Mouse (Mus musculus) kidney, embryonic 15.5 days (tissue): Measurements from ENCODE around the gene Nt5e. TPM values are rescaled to one million over a fixed set of nuclear protein-coding genes. Genes with fewer than 3 reads are reported as not detected.
"Not testable (repeated sequence)": the region's sequence is repeated elsewhere in the genome, so short reads cannot be mapped to it uniquely, and the experiment has no call there.

Experiments
- ATAC-seq: fragments of 200-750 bp; cut with Nextera tagmentation; replicated peaks from 2 replicates; pipeline ENCODE4 v1.8.0; 2017; ENCODE audit warnings: moderate TSS enrichment; ENCODE audit not compliant: low FRiP score
- H3K27ac ChIP-seq: fragments of 300-500 bp; sonication (generic); 2 replicates; pipeline ENCODE4 v1.5.1; 2015; ENCODE audit warnings: mild to moderate bottlenecking, inconsistent platforms
- H3K27me3 ChIP-seq: fragments of 300-500 bp; sonication (generic); 2 replicates; pipeline ENCODE4 v1.6.1; 2015; ENCODE audit warnings: inconsistent platforms
- H3K36me3 ChIP-seq: fragments of 300-500 bp; sonication (generic); 2 replicates; pipeline ENCODE4 v1.6.1; 2015; ENCODE audit warnings: inconsistent platforms
- H3K4me1 ChIP-seq: fragments of 300-500 bp; sonication (generic); 2 replicates; pipeline ENCODE4 v1.6.1; 2015; ENCODE audit warnings: inconsistent platforms
- H3K4me2 ChIP-seq: fragments of 300-500 bp; sonication (generic); 2 replicates; pipeline ENCODE4 v1.6.1; 2015; ENCODE audit warnings: moderate library complexity, mild to moderate bottlenecking, inconsistent platforms
- H3K4me3 ChIP-seq: fragments of 300-500 bp; sonication (generic); replicated peaks from 2 replicates; pipeline ENCODE4 v1.5.1; 2015; ENCODE audit warnings: mild to moderate bottlenecking, inconsistent platforms
- H3K9ac ChIP-seq: fragments of 300-500 bp; sonication (generic); 2 replicates; pipeline ENCODE4 v1.6.1; 2015; ENCODE audit warnings: mild to moderate bottlenecking, inconsistent platforms
- H3K9me3 ChIP-seq: fragments of 300-500 bp; sonication (generic); replicated peaks from 2 replicates; pipeline ENCODE4 v1.6.1; 2016; ENCODE audit warnings: inconsistent platforms
- WGBS: fragments of 180-500 bp; shearing (Covaris S2); methylation state at CpG from one replicate; pipeline ENCODE4 v1.1.7; 2015; ENCODE audit warnings: mixed read lengths; 5-methylcytosine and 5-hydroxymethylcytosine counted together
- polyA plus RNA-seq: library from polyadenylated mRNA; unstranded; fragments of >200 nt; fragmentation: Nextera tagmentation; extraction: Ambion mirVana; gene quantifications from 2 replicates; pipeline ENCODE4 v1.2.1, GENCODE M21; 2015

Nt5e gene
- 2.2 and 3.6 TPM in 2 replicates for polyA plus RNA-seq

- H3K4me1 ChIP-seq, result peaks cover 9% of the 10 kb centered on the region
- WGBS, result 1% methylated on average over 60 of the region's 66 CpGs
- no peaks in the 10 kb centered on the region for H3K9me3 ChIP-seq
- H3K4me3 ChIP-seq, result peak within 1 kb of the TSS; percentile 58
- H3K9ac ChIP-seq, result peak within 1 kb of the TSS; percentile 47
- H3K36me3 ChIP-seq, result no peaks in the 10 kb centered on the region
- no peak within 1 kb of the TSS for H3K27ac ChIP-seq
- H3K27me3 ChIP-seq, result peaks cover 39% of the 10 kb centered on the region
- peak within 1 kb of the TSS; percentile 97 for H3K4me2 ChIP-seq
- ATAC-seq, result peak; percentile 97
Measured at GRCm38 (mm10) chr9:88326930-88327901, at the start of gene Nt5e. Gene Nt5e, plus strand, starts transcription at chr9:88327197.

- Histone ChIP-seq H3K4me2 (no peak overlapping the region), H3K4me1 (no peaks in the 10 kb centered on the region), H3K9ac (no peak overlapping the region), H3K4me3 (no peak overlapping the region), H3K36me3 (no peaks in the 10 kb centered on the region), H3K9me3 (no peaks in the 10 kb centered on the region), H3K27ac (no peak overlapping the region), H3K27me3 (no peaks in the 10 kb centered on the region)
- no peak for ATAC-seq
- 77% methylated on average over 4 of the region's 4 CpGs for WGBS
Measured at GRCm38 (mm10) chr9:88277588-88277987, 49.4 kb upstream of the Nt5e start.

GRCm38 (mm10) chr9:88279728-88280127, 47.3 kb upstream of the Nt5e start:
- Histone ChIP-seq H3K27ac (no peak overlapping the region), H3K9me3 (no peaks in the 10 kb centered on the region), H3K4me1 (no peaks in the 10 kb centered on the region), H3K9ac (no peak overlapping the region), H3K27me3 (no peaks in the 10 kb centered on the region), H3K36me3 (no peaks in the 10 kb centered on the region), H3K4me3 (no peak overlapping the region), H3K4me2 (no peak overlapping the region)
- no peak for ATAC-seq
- WGBS, result 78% methylated on average over 2 of the region's 2 CpGs

- ATAC-seq, result no peak
- no peak overlapping the region for H3K4me3 ChIP-seq
- no peaks in the 10 kb centered on the region for H3K4me1 ChIP-seq
- no peaks in the 10 kb centered on the region for H3K36me3 ChIP-seq
- no peak overlapping the region for H3K9ac ChIP-seq
- no peak overlapping the region for H3K4me2 ChIP-seq
- 79% methylated on average over 7 of the region's 7 CpGs for WGBS
- H3K27ac ChIP-seq, result no peak overlapping the region
- H3K27me3 ChIP-seq, result no peaks in the 10 kb centered on the region
- no peaks in the 10 kb centered on the region for H3K9me3 ChIP-seq
Measured at GRCm38 (mm10) chr9:88289568-88290168, 37.3 kb upstream of the Nt5e start.

- no peak overlapping the region for H3K4me2 ChIP-seq
- no peak overlapping the region for H3K9ac ChIP-seq
- H3K4me1 ChIP-seq, result no peaks in the 10 kb centered on the region
- H3K27ac ChIP-seq, result no peak overlapping the region
- no peaks in the 10 kb centered on the region for H3K36me3 ChIP-seq
- WGBS, result 79% methylated on average over 2 of the region's 2 CpGs
- no peaks in the 10 kb centered on the region for H3K27me3 ChIP-seq
- no peak for ATAC-seq
- H3K4me3 ChIP-seq, result no peak overlapping the region
- no peaks in the 10 kb centered on the region for H3K9me3 ChIP-seq
Measured at GRCm38 (mm10) chr9:88292836-88293370, 34.1 kb upstream of the Nt5e start.

GRCm38 (mm10) chr9:88295798-88296197, 31.2 kb upstream of the Nt5e start:
- no peak overlapping the region for H3K4me3 ChIP-seq
- H3K36me3 ChIP-seq, result no peaks in the 10 kb centered on the region
- H3K9ac ChIP-seq, result no peak overlapping the region
- no peaks in the 10 kb centered on the region for H3K9me3 ChIP-seq
- 52% methylated on average over 4 of the region's 4 CpGs for WGBS
- H3K4me2 ChIP-seq, result no peak overlapping the region
- H3K27me3 ChIP-seq, result no peaks in the 10 kb centered on the region
- no peaks in the 10 kb centered on the region for H3K4me1 ChIP-seq
- H3K27ac ChIP-seq, result no peak overlapping the region
- no peak for ATAC-seq

- H3K4me1 ChIP-seq, result no peaks in the 10 kb centered on the region
- 65% methylated on average over 5 of the region's 5 CpGs for WGBS
- no peak overlapping the region for H3K4me2 ChIP-seq
- H3K9me3 ChIP-seq, result no peaks in the 10 kb centered on the region
- H3K36me3 ChIP-seq, result no peaks in the 10 kb centered on the region
- no peak overlapping the region for H3K27ac ChIP-seq
- no peak for ATAC-seq
- no peak overlapping the region for H3K9ac ChIP-seq
- H3K4me3 ChIP-seq, result no peak overlapping the region
- no peaks in the 10 kb centered on the region for H3K27me3 ChIP-seq
Measured at GRCm38 (mm10) chr9:88296321-88296720, 30.7 kb upstream of the Nt5e start.

- not testable (repeated sequence) for H3K4me1 ChIP-seq
Measured at GRCm38 (mm10) chr9:88297244-88297643, 29.8 kb upstream of the Nt5e start.

GRCm38 (mm10) chr9:88297871-88298658, 28.9 kb upstream of the Nt5e start:
- Histone ChIP-seq H3K4me3 (no peak overlapping the region), H3K9ac (no peak overlapping the region), H3K4me1 (no peaks in the 10 kb centered on the region), H3K27me3 (no peaks in the 10 kb centered on the region), H3K4me2 (no peak overlapping the region), H3K9me3 (no peaks in the 10 kb centered on the region), H3K27ac (no peak overlapping the region), H3K36me3 (no peaks in the 10 kb centered on the region)
- no peak for ATAC-seq
- 82% methylated on average over 8 of the region's 8 CpGs for WGBS

More at GRCm38 (mm10) chr9:88297244-88297643, 29.8 kb upstream of the Nt5e start:
- not testable (repeated sequence) for H3K4me2 ChIP-seq, H3K27me3 ChIP-seq, H3K36me3 ChIP-seq, H3K9me3 ChIP-seq, ATAC-seq, H3K27ac ChIP-seq, H3K4me3 ChIP-seq, H3K9ac ChIP-seq
- 78% methylated on average over 3 of the region's 3 CpGs for WGBS

GRCm38 (mm10) chr9:88307019-88307618, 19.9 kb upstream of the Nt5e start:
- no peak overlapping the region for H3K9ac ChIP-seq
- no peak for ATAC-seq
- no peaks in the 10 kb centered on the region for H3K36me3 ChIP-seq
- no peaks in the 10 kb centered on the region for H3K27me3 ChIP-seq
- no peak overlapping the region for H3K4me2 ChIP-seq
- no peak overlapping the region for H3K4me3 ChIP-seq
- no peaks in the 10 kb centered on the region for H3K4me1 ChIP-seq
- 86% methylated on average over 2 of the region's 2 CpGs for WGBS
- no peaks in the 10 kb centered on the region for H3K9me3 ChIP-seq
- no peak overlapping the region for H3K27ac ChIP-seq

- Histone ChIP-seq H3K4me2 (no peak overlapping the region), H3K4me1 (no peaks in the 10 kb centered on the region), H3K27me3 (no peaks in the 10 kb centered on the region), H3K4me3 (no peak overlapping the region), H3K27ac (no peak overlapping the region), H3K36me3 (no peaks in the 10 kb centered on the region), H3K9ac (no peak overlapping the region), H3K9me3 (no peaks in the 10 kb centered on the region)
- 52% methylated on average over 1 of the region's 1 CpGs for WGBS
- ATAC-seq, result no peak
Measured at GRCm38 (mm10) chr9:88309127-88309526, 17.9 kb upstream of the Nt5e start.
